Mouse (Mus musculus) limb, embryonic 14.5 days (tissue): ENCODE measurements around the gene Vegfa. TPM values are rescaled to one million over a fixed set of nuclear protein-coding genes. Genes with fewer than 3 reads are reported as not detected.

Source experiments
- ATAC-seq: fragments of 200-750 bp; cut with Nextera tagmentation; 2 replicates; pipeline ENCODE4 v1.8.0; 2017; ENCODE audit warnings: low read depth, moderate number of reproducible peaks, moderate TSS enrichment; ENCODE audit not compliant: low FRiP score
- DNase-seq: peaks from one replicate; pipeline ENCODE4 v3.0.0-alpha.2; 2015; ENCODE audit warnings: low spot score
- H3K27ac ChIP-seq: fragments of 300-500 bp; sonication (generic); replicated peaks from 2 replicates; pipeline ENCODE4 v1.5.1; 2014; ENCODE audit warnings: low read depth, mild to moderate bottlenecking, low read length, moderate library complexity, mixed read lengths
- H3K27me3 ChIP-seq: fragments of 300-500 bp; sonication (generic); 2 replicates; pipeline ENCODE4 v1.6.1; 2014; ENCODE audit warnings: low read length, mixed read lengths; ENCODE audit not compliant: control insufficient read depth, insufficient read depth
- H3K36me3 ChIP-seq: fragments of 300-500 bp; sonication (generic); 2 replicates; pipeline ENCODE4 v1.6.1; 2014; ENCODE audit warnings: mild to moderate bottlenecking, low read length, moderate library complexity, mixed read lengths; ENCODE audit not compliant: control insufficient read depth, insufficient read depth
- H3K4me1 ChIP-seq: fragments of 300-500 bp; sonication (generic); 2 replicates; pipeline ENCODE4 v1.6.1; 2014; ENCODE audit warnings: antibody characterized with exemption, low read length, mixed read lengths; ENCODE audit not compliant: control insufficient read depth, insufficient read depth
- H3K4me2 ChIP-seq: fragments of 300-500 bp; sonication (generic); replicated peaks from 2 replicates; pipeline ENCODE4 v1.6.1; 2014; ENCODE audit warnings: low read depth, mild to moderate bottlenecking, low read length, moderate library complexity; ENCODE audit not compliant: severe bottlenecking
- H3K4me3 ChIP-seq: fragments of 300-500 bp; sonication (generic); replicated peaks from 2 replicates; pipeline ENCODE4 v1.5.1; 2014; ENCODE audit warnings: low read length
- H3K9ac ChIP-seq: fragments of 300-500 bp; sonication (generic); 2 replicates; pipeline ENCODE4 v1.6.1; 2014; ENCODE audit warnings: mild to moderate bottlenecking, low read depth, low read length, moderate library complexity; ENCODE audit not compliant: severe bottlenecking
- H3K9me3 ChIP-seq: fragments of 300-500 bp; sonication (generic); 2 replicates; pipeline ENCODE4 v1.6.1; 2016; ENCODE audit warnings: low read length; ENCODE audit not compliant: control insufficient read depth
- POLR2A ChIP-seq: fragments of 200-500 bp; IDR thresholded peaks from 2 replicates; pipeline ENCODE4 v1.8.0; 2012; ENCODE audit warnings: inconsistent platforms, mild to moderate bottlenecking, moderate library complexity, borderline replicate concordance; ENCODE audit not compliant: insufficient read depth, insufficient read length; ENCODE audit errors: extremely low read depth
- WGBS: fragments of 180-500 bp; shearing (Covaris S2); extraction: QIAGEN DNeasy Blood & Tissue Kit; methylation state at CpG from one replicate; pipeline ENCODE4 v1.1.7; 2014; 5-methylcytosine and 5-hydroxymethylcytosine counted together
- polyA plus RNA-seq, 2 experiments: library from polyadenylated mRNA; depleted of rRNA in 1 of 2; stranded (reverse) in 1 of 2; unstranded in 1 of 2; fragments of >200 nt; fragmentation: Nextera tagmentation in 1 of 2; extraction: Ambion mirVana in 1 of 2; gene quantifications; 2 replicates each; pipeline versions ENCODE4 v1.2.1 to v1.2.3; 2012 to 2014

Gene Vegfa
- polyA plus RNA-seq, 2 experiments = 5.3 to 306 TPM

GRCm38 (mm10) chr17:46003717-46004481 lies 28.3 kb downstream of the Vegfa start:
- WGBS = 79% methylated on average over 15 of the region's 15 CpGs
- Histone ChIP-seq H3K27me3 (no peaks in the 10 kb centered on the region; the same call in 1 of the 2 replicates), H3K27ac (no peak overlapping the region), H3K9me3 (no peaks in the 10 kb centered on the region), H3K4me2 (no peak overlapping the region), H3K36me3 (no peaks in the 10 kb centered on the region), H3K4me3 (no peak overlapping the region), H3K9ac (no peak overlapping the region), H3K4me1 (no peaks in the 10 kb centered on the region)
- ATAC-seq (no peak), DNase-seq (no peak)
- no peak for TF ChIP-seq POLR2A

- ATAC-seq (no peak), DNase-seq (no peak)
- Histone ChIP-seq H3K4me2 (no peak overlapping the region), H3K4me3 (no peak overlapping the region), H3K36me3 (no peaks in the 10 kb centered on the region), H3K4me1 (no peaks in the 10 kb centered on the region), H3K27me3 (no peaks in the 10 kb centered on the region; the same call in 1 of the 2 replicates), H3K9me3 (no peaks in the 10 kb centered on the region), H3K27ac (no peak overlapping the region), H3K9ac (no peak overlapping the region)
- 81% methylated on average over 9 of the region's 9 CpGs for WGBS
- TF ChIP-seq POLR2A = no peak
Observed at GRCm38 (mm10) chr17:45999366-45999940, 32.7 kb downstream of the Vegfa start.

GRCm38 (mm10) chr17:45998363-45998762 lies 33.8 kb downstream of the Vegfa start:
- Histone ChIP-seq H3K9me3 (no peaks in the 10 kb centered on the region), H3K27me3 (no peaks in the 10 kb centered on the region), H3K4me3 (no peak overlapping the region), H3K9ac (no peak overlapping the region), H3K4me1 (no peaks in the 10 kb centered on the region), H3K4me2 (no peak overlapping the region), H3K27ac (no peak overlapping the region), H3K36me3 (no peaks in the 10 kb centered on the region)
- no peak for DNase-seq
- WGBS = 36% methylated on average over 6 of the region's 6 CpGs
- no peak for TF ChIP-seq POLR2A
- ATAC-seq = no peak

GRCm38 (mm10) chr17:45996921-45997444 lies 35.2 kb downstream of the Vegfa start:
- Histone ChIP-seq H3K4me2 (no peak overlapping the region), H3K27ac (no peak overlapping the region), H3K9ac (no peak overlapping the region), H3K9me3 (no peaks in the 10 kb centered on the region), H3K4me1 (no peaks in the 10 kb centered on the region), H3K4me3 (no peak overlapping the region), H3K36me3 (no peaks in the 10 kb centered on the region), H3K27me3 (no peaks in the 10 kb centered on the region)
- TF ChIP-seq POLR2A = no peak
- ATAC-seq (no peak), DNase-seq (no peak)
- 80% methylated on average over 9 of the region's 9 CpGs for WGBS

- no peaks in the 10 kb centered on the region for H3K27me3 ChIP-seq
- no peaks in the 10 kb centered on the region; the same call in 1 of the 2 replicates for H3K9me3 ChIP-seq
- no peak overlapping the region for H3K4me2 ChIP-seq
- H3K27ac ChIP-seq = no peak overlapping the region
- no peak for TF ChIP-seq POLR2A
- H3K36me3 ChIP-seq = no peaks in the 10 kb centered on the region
- 78% methylated on average over 11 of the region's 11 CpGs for WGBS
- DNase-seq = no peak
- no peaks in the 10 kb centered on the region for H3K4me1 ChIP-seq
- H3K4me3 ChIP-seq = no peak overlapping the region
- ATAC-seq = no peak
- no peak overlapping the region for H3K9ac ChIP-seq
Observed at GRCm38 (mm10) chr17:45994281-45994817, 37.8 kb downstream of the Vegfa start.
